Mouse (Mus musculus): ENCODE measurements around the gene Wars.
A peak's percentile ranks its signal among the peaks of the same experiment; 100 is the strongest.

Wars gene

DNA sequence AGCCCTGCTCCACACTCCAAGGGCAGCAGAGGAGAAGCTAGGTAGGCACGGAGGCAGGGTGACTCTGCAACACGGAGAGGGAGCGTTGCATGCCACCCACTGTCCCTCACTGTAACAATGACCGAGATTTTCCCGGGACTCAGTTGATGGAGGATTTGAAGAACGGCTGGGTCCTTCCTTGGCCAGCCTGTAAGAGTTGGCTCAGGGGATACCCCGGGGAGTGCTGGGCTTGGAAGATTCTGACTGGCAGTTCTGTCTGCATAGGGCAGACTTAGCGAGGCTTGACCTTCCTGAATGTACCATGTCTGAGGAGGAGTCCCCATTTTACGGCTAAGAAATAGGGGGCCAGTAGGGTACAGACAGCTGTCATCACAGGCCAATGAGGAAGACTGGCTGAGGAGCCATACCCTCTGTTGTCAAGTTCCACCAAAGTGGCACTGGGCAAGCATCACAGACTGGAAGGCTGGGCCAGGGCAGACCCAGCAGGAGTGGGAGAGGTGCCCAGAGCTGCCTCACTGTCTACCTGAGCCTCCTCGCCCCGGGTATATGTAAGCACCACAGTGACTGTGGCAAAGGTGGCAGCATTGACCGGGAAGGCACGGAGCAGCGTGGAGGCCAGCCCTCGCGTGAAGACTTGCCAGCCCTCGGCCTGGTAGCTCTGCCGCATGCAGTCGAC lies 67.6 kb downstream of the Wars start:
- peak in 1 of 2 experiments; percentile 22 for DNase-seq (ENCODE audit: low spot score in 2 of 2)

DNA sequence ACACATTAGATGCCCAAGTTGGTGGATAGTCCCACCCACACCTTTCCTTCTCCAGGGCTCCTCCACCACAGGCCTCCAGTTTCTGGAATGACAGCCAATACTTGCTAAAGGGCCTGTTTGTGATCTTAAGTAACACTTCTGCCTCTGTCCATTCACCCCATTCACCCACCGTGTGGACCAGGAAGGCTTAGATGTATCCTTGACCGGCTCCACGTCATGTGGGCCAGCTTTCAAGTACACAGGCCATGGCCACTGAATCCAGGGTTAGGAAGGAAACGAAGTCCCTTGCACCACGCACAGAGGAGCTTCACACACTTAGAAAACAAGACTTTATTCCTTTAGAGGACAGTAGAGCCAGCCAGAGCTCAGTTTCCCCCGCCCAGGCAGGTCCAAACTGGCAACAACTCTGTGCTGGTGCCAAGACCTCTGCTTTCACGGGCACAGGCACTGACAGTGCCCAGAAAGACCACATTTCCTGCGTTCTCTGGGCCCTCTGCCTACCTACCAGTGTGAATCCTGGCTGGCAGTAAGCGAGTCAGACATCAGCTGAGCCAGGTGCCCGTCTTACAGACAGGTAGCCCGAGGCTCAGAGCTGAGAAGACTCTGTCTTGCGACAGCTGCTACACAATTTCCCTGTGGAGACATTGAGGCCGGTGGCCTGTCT lies 68.3 kb downstream of the Wars start:
- no peak for DNase-seq (ENCODE audit: low spot score in 2 of 2)

DNA sequence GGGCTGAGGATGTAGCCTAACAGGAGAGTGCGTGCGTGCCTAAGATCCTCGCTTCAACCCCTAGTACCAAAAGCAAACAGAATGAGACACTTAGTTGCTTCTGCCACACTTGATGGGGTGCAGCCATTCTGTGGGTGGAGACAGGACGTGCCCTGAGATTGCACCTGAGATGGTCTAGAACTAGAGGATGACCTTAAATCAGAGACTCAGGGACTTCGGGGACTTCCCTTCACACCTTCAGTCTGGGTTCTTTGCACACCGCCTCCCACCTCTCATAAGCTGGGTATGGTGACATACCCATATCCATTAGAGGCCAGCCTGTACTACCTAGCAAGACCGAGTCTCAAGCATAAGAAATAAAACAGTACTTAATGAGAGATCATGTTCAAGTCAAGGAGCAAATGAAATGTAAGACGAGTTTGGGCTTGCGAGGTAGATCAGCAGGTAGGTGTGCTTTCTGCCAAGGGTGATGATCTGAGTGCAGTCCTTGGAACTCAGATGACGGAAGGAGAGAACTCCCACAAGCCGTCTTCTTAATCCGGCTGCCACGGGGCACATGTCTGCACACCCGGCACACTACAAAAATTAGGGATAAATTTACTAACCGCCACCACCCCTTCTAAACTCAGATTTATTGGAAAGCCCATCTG lies 69.6 kb downstream of the Wars start:
- no peak for DNase-seq (ENCODE audit: low spot score in 2 of 2)

DNA sequence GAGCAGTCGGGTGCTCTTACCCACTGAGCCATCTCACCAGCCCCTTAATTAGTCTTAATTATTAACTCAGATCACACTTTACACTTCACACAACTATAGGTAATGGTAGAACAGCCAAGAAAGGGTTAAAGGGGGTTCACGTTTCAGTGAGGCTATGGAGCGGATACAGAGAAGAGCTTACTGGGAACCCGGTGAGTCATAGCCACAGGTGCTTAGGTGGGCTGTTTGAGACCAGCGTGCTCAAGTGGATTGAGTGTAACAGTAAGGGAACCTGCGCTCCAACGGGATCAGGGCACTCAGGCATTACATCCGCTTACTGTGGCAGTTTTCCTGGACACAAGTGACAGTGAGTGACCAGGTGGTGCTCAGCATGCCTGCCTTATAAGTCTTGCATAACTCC lies 70.9 kb downstream of the Wars start:
- DNase-seq (ENCODE audit: low spot score in 2 of 2), result no peak

DNA sequence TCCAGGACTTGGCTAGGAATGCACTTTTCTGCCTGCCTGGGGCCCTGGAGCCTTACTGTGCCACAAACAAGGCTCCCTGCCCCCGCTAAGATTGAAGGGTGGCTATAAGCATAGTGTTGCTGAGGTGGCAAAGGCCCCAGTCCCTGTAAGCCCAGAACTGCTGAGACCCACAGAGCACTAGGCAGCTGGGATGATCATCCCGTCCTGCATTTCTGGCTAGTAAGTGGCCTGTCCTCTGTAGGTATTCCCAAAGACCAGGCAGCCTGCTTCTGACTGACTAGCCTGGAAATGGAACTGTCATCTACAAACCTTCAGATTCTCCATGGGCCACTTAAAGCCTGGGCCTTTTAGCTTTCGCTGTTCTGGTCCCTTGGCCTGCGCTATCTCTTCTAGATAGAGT lies 73.5 kb downstream of the Wars start:
- no peak for DNase-seq (ENCODE audit: low spot score in 2 of 2)

DNA sequence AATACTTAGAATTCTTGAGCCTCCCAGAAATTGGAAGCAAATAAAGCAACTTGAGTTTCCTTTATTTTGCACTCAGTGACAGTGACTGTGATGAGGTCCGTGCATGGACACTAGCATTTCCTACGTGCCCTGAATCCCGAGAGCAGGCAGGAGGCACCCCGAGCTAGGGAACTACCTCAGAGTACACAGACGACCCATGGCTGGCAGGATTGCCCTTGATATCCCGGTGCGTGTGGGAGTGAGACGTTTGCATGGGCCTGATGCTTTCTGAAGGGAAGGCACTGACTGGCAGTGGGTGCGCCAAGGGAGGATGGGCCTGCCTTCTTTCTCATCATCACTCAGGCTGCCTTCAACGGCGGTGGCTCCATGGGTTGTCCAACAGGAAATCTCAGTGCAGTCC lies 77.4 kb downstream of the Wars start:
- no peak for DNase-seq (ENCODE audit: low spot score in 2 of 2)

DNA sequence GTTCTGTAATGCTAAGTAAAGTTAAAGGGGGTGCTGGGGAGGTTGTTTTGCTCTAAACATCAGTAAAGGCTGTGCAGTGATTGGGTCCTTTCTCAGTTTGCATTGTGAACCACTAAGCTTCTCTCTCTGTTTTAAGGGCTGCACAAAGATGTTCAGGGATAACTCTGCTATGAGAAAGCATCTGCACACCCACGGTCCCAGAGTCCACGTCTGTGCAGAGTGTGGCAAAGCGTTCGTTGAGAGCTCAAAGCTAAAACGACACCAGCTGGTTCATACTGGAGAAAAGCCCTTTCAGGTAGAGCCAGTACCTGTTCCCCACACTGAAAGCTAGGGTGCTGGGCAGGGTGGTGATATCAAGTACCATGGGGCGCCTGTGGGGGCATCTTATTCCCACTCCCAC lies 79.5 kb downstream of the Wars start:
- no peak for DNase-seq (ENCODE audit: low spot score in 2 of 2)

DNA sequence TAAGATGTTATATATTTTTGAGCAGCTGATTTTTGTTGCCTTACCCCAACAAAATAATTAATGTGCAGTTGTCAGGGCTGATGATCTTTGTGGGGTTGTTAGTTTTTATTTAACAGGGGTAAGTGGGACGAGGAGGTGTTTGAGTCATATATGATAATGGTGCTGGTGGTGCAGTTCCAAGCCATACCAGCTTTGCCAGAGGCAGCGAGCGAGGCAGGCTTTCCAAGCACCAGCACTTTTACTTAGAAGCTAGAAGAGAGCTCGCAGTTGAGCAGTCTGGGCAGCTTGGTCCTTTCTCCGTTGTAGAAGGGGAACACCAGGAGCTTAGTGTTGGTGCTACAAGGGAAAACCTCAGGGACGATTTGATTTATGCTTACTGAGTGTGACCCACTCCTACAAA lies 81.5 kb downstream of the Wars start:
- DNase-seq (ENCODE audit: low spot score in 2 of 2), result no peak

DNA sequence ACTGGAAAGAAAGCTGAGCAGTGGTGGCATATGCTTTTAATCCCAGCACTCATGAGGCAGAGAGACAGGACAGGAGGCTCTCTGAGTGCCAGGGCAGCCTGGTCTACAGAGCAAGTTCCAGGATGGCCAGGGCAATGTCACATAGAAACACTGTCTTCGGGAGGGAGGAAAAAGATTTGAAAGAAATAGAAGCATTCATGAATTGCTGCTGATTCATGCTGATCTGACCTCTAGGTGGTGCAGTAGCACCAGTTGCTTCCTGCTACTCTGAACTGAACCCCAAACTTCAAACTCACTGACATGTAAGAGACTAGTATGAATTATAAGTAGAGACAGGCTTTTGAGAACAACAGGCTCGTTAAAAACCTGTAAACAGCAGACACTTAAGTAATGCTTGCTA lies 82.8 kb downstream of the Wars start:
- peak in 1 of 2 experiments; percentile 33 for DNase-seq (ENCODE audit: low spot score in 2 of 2)

DNA sequence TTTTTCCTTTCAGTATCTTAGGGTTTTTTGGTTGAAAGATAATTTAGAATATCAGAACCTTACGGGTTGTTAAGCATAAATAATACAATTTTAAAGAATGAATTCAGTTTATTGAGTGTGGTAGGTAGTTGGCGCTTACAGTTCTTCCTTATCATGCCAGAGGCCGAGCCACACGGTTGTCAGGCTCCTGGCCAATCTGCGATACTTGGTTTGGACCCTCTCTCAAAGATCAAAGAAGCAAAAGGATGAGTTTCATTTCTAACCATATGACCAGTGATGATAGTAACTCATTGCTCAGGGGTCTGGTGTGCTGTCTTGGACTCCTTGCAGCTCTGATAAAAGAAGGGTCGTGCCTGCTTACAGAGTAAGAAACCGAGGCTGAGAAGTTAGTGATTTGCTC lies 83.7 kb downstream of the Wars start:
- DNase-seq (ENCODE audit: low spot score in 2 of 2), result no peak

Measured in right cerebral cortex, postnatal 10 days (tissue).